Mouse (Mus musculus) myocyte (in vitro differentiated cells): ENCODE results near the gene Ltn1.

Experiments used
- CEBPB ChIP-seq: IDR thresholded peaks from 2 replicates; pipeline ENCODE4 v1.6.1; 2011; ENCODE audit warnings: mild to moderate bottlenecking, moderate library complexity; ENCODE audit not compliant: poor library complexity, insufficient read depth, severe bottlenecking
- MYOG ChIP-seq, 3 experiments: IDR thresholded peaks; one replicate each; pipeline ENCODE4 v1.6.1; 2011; ENCODE audit warnings: control low read depth in 2 of 3, low read depth in 2 of 3, mild to moderate bottlenecking in 2 of 3; ENCODE audit not compliant: insufficient read length in 2 of 3, control insufficient read depth in 1 of 3, insufficient read depth in 1 of 3
- POLR2A ChIP-seq: IDR thresholded peaks from one replicate; pipeline ENCODE4 v1.6.1; 2011; ENCODE audit warnings: low read depth, mild to moderate bottlenecking, control low read depth, moderate library complexity; ENCODE audit not compliant: insufficient read length
- POLR2AphosphoS2 ChIP-seq: IDR thresholded peaks from one replicate; pipeline ENCODE4 v1.6.1; 2011; ENCODE audit warnings: low read depth, control low read depth; ENCODE audit not compliant: insufficient read length
- TCF12 ChIP-seq: IDR thresholded peaks from one replicate; pipeline ENCODE4 v1.6.1; 2011; ENCODE audit warnings: mild to moderate bottlenecking, control low read depth; ENCODE audit not compliant: poor library complexity, insufficient read depth, severe bottlenecking
- TCF3 ChIP-seq: IDR thresholded peaks from one replicate; pipeline ENCODE4 v1.6.1; 2011; ENCODE audit warnings: low read depth, control low read depth; ENCODE audit not compliant: insufficient read length

DNA sequence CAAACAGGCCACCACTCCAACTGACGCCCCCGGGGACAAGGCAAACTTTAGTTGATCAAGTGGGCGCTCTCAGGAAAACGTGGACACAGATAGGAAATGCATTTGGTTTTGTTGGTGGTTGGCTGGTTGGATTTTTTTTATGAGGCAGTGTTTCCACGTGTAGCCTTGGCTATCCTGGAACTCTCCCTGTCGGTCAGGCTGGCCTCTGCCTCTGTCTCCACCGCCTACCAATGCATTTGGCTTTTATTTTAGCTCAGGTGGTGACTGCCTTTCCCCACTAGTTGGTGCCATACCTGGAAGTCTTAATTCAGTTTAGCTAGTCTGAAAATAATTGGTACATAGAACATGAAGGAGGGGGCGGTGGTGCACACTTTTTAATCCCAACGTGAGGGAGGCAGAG is 8.7 kb upstream of the Ltn1 start:
- TF ChIP-seq MYOG (IDR thresholded peaks at IDR 0.05; ENCODE audit: control insufficient read depth in 1 of 3, insufficient read depth in 1 of 3, insufficient read length in 2 of 3, low read depth in 2 of 3) (no peak), TCF3 (no peak), TCF12 (no peak), POLR2AphosphoS2 (no peak), POLR2A (no peak), CEBPB (no peak)
